Mouse (Mus musculus) right cerebral cortex, postnatal 10 days (tissue): ENCODE measurements around the gene Pdia6.

ENCODE experiments used
- DNase-seq, 2 experiments: peaks; one replicate each; pipeline ENCODE4 v3.0.0; 2021; ENCODE audit warnings: low spot score in 2 of 2

Gene Pdia6

DNA sequence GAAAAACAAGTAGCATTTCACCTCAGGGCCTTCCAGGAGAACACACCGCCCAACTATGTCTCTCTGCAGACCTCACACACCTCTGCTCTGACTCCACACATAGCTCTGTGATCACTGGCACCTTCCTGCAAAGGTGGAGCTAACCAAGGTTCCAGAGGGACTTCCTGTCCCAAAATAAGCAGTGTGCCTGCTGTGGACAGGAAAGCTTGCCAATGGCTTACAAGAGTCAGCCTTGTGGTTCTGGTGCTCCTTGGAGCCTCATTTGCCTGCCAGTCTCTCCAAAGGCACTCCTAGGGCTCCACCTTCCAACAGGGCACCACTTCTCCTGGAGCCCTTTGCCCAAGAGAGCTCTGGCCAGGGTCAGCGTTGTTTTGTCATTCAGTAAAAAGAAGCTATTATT lies 1.5 kb upstream of the Pdia6 start:
- no peak for DNase-seq

- no peak for DNase-seq
Observed at GRCm38 (mm10) chr12:17266673-17266990, 287 bp downstream of the Pdia6 start.

DNA sequence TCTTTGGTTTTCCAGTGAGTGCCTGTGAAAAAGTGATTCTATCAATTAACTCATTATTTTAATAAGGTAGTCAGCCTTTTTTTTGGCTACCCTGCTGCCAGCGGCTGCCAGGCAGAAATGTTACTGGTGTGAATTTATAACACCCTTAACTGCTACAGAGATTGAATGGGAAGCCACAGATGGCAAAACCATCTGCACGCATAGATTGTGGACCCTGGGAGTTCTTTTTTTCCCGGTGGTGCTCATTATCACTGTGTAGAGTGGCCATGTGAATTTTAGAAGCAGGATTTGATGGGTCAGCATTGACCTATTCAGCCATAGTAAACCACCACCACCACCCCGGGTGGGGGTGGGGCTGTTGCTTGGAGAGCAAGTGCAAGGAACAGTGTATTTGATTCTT lies 971 bp downstream of the Pdia6 start:
- DNase-seq: peak; percentile 68 to 84

- peak in 1 of 2 experiments; percentile 64 for DNase-seq
Observed at GRCm38 (mm10) chr12:17271272-17271671, 4.9 kb downstream of the Pdia6 start.

DNA sequence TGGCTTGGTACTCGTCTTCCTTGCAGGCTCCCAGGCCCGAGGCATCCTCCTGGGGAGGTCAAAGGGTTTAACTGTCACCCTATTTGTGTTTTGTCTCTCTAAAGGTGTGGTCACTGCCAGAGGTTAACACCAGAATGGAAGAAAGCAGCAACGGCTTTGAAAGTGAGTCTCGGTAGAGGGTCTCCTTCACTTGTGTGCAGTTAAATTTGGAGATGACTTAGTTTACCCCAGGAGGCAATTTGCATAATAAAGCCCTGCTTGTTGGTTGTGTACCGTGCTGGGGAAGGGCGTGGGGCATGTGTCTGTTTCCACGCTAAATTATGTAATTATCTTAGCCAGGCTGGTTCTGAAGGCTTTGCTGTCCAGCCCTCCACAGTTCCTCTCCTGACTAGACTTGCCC lies 7.5 kb downstream of the Pdia6 start:
- no peak for DNase-seq

- no peak for DNase-seq
Observed at GRCm38 (mm10) chr12:17288496-17288895, 22.2 kb downstream of the Pdia6 start.

- DNase-seq: no peak
Observed at GRCm38 (mm10) chr12:17289060-17289459, 22.7 kb downstream of the Pdia6 start.

DNA sequence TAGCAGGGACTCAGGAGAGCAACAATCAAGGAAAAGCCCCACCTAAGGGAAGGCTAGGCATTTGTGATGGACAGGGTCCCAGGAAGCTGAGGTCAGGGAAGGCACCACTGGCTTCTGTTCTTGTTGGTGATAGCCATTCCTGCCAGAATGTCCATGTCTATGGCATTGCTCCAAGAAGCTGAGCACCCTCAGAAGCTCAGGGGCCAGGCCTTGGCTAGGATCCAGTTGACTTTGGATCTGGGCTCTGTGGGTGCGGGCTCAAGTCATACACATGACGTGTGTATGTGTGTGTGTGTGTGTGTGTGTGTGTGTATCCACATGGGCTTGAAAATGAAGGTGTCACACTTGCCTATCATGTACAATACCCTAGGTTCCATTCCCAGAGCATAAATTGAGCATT lies 23.6 kb downstream of the Pdia6 start:
- no peak for DNase-seq

GRCm38 (mm10) chr12:17290569-17290968 lies 24.2 kb downstream of the Pdia6 start:
- no peak for DNase-seq

GRCm38 (mm10) chr12:17296899-17297298 lies 30.6 kb downstream of the Pdia6 start:
- DNase-seq: no peak

DNA sequence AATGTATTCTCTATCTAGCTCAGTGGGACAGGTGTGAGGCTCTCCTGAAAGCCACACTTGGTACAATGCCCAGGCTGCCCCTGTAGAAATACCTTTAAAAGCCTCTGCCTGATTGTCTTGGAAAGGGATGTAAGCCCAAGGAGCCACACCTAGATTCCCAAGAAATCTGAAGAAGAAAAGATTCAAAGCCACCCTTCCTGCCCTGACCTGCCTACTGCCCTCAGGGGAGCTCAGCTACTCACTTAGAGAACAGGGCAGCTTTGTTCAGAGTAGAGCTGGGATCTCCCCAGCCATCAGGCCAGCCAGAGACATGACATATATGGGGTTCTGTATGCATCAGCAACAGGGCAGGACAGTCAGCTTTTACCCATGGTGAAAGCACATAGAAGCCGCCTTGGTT lies 33.6 kb downstream of the Pdia6 start:
- DNase-seq: no peak

DNA sequence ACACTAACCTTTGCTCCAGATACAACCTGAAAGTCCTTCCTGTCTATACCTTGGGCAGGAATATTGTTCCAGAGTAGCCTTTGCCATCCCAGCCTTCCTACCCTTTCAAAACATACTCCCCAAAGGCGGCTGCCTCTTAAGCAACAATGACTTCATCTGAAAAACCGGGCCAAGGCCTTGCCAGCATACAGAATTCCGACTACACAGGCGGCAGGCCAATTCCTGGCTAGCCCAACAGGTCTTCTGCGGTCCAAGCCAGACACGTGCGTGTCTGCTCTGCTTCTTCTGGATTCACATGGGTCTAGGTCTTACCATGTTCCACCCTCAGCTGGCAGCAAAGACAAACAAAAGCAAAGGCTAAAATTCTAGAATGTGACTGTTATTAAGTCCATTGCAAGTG lies 39.1 kb downstream of the Pdia6 start:
- DNase-seq: peak; percentile 39

GRCm38 (mm10) chr12:17308246-17308645 lies 41.9 kb downstream of the Pdia6 start:
- no peak for DNase-seq

- no peak for DNase-seq
Observed at GRCm38 (mm10) chr12:17310852-17311839, 44.8 kb downstream of the Pdia6 start.

DNA sequence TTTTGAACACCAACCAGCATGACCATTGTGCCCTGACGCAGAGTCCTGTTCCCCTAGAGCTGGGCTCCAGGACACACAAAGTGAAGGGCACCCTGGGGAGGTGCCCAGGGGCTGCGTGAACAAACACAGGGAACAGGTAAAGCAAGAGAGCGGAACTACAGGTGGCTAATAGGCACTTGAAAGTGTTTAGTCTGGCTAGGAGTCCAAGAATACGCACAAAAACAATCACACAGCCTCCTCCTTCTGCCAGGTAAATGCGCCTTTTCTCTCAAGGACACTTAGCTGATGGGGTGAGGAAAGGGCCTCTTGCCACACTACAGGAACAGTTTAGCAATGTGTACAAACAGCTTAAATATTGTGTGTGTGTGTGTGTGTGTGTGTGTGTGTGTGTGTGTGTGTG lies 49.8 kb downstream of the Pdia6 start:
- DNase-seq: no peak

DNA sequence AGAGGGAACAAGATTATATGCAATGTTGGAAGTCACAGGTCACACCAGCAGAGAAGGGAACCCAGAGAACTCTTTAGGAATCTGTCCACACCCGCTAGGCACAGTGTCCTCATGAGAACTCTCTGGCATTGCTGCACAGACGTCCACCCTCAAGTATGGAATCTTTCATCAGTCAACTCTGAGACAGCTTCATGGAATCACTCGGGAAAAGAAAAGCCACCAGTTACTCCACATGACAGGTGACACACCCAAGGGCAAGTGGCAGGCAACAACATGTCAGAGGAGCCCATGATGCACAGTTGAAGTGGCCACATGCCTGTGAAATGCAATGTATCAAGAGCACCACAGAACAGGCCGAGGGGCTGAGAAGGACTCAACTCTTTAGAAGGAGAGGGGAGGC lies 51.6 kb downstream of the Pdia6 start:
- DNase-seq: no peak

DNA sequence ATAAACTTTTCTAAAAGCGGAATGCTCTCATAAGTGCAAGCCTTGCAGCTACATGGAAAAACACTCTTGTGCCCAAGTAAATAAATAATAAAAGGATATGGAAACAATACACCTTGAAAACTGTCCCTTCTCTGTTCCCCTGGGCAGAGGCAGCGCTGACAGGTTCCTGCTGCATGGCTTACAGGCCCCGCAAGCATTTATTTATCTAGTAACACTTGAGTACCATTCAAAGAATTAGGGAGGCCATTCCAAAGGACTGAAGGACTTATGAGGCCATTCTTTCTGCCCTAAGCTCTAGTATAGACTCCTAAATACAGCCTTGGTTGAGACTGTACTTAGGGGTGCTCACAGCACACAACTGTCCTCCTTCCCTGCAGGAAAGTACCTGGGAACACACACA lies 52.1 kb downstream of the Pdia6 start:
- DNase-seq: no peak

DNA sequence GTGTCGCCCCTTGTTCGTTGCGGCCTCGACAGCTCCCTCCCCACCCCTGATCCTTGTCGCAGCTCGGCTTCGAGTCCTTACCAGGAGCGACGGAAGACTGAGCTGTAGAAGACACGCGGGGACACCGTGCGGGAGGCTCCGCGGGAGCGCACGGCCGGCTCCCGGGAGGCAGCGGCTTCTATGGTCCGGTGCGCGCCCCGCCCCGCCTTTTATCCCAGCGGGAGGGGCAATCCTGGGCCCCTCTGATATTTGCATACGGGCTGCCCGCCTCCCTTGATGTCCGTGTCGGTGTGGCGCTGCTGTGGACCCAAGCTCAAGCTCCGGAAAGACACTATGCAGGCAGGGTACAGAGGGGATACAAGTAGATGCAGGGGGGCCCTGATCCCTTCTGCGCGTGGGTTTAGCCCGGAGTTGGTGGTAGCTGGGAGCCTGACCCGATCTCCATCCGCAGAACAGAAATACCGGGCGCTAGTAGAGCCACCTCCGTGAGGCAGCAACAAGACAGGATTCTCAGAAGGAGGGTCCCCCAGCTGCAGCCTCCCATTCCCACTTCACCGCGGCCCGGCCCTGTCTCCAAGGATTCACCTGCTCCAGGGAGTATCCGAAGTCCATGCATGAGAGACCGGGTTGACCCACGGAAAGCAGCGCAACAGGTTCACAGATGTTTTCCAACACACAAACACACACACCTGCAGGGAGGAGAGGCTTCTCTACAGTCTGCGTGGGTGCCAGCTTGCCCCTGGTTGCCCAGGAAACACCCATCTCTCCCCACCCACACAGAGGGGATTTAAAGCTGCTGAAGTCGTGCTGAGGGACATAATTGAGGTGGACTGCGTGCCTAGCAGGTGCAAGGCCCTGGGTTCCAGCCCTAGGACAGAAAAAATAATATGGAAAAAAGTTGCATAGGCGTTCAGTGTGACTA lies 58.5 kb downstream of the Pdia6 start:
- DNase-seq: peak; percentile 37 to 51

DNA sequence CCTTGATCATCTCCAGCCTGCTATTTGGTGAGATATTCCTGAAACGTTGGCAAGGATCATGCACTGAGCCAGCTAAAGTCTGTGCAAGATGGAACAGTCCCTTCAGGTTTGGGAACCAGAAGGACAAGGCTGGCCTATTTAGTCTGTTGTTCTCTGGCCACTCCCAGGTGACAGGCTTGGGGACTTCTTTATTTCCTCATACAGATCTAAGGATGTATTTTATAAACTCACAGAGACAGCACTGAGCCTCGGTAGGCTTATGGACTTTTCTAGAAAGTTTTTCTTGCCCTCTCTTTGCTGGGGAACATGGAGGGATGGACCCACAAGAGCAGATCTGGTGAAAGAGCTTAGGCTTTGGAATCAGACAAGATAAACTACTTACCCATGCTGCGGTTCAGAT lies 62.9 kb downstream of the Pdia6 start, which contains the start of gene Atp6v1c2:
Gene Atp6v1c2, minus strand, starts transcription at position 101 of the 400 bp plus-strand sequence.
- no peak for DNase-seq

- DNase-seq: no peak
Observed at GRCm38 (mm10) chr12:17333459-17333858, 67.1 kb downstream of the Pdia6 start.
